Mouse (Mus musculus) CH12.LX (cell line): ENCODE measurements at regions not wholly inside any gene's neighbourhood (a gene's known extent, or its start where the extent isn't known, plus 50 kb on each side); places are given as distances from the start of the nearest gene placed in this dataset.

ENCODE experiments used
- DNase-seq: peaks from one replicate; pipeline ENCODE4 v3.0.0-alpha.2; 2013; ENCODE audit errors: extremely low read depth
- H3K27ac ChIP-seq: 2 replicates; pipeline ENCODE4 v1.5.1; 2012; ENCODE audit warnings: low read depth, mild to moderate bottlenecking, control low read depth, moderate library complexity; ENCODE audit not compliant: insufficient read depth
- H3K27me3 ChIP-seq: replicated peaks from 2 replicates; pipeline ENCODE3; 2012; ENCODE audit warnings: inconsistent platforms
- H3K36me3 ChIP-seq, 2 experiments: replicated peaks in 1 of 2; 2 replicates each; pipeline versions ENCODE3 to v1.6.1; 2012; ENCODE audit warnings: inconsistent platforms in 1 of 2, low read length in 1 of 2, mild to moderate bottlenecking in 1 of 2, mixed read lengths in 1 of 2, moderate library complexity in 1 of 2; ENCODE audit not compliant: control insufficient read depth in 1 of 2, insufficient read depth in 1 of 2
- H3K4me1 ChIP-seq, 2 experiments: 2 replicates each; pipeline ENCODE4 v1.6.1; 2012; ENCODE audit warnings: inconsistent platforms in 1 of 2, moderate library complexity in 1 of 2; ENCODE audit not compliant: insufficient read depth in 2 of 2, control insufficient read depth in 1 of 2
- H3K4me2 ChIP-seq: 2 replicates; pipeline ENCODE4 v1.6.1; 2012; ENCODE audit warnings: low read depth, mild to moderate bottlenecking, control low read depth; ENCODE audit not compliant: poor library complexity, insufficient read depth, severe bottlenecking
- H3K4me3 ChIP-seq, 3 experiments: fragments of 150-350 bp in 1 of 3; sonication (generic) in 1 of 3; replicated peaks in 1 of 3; 2 replicates each; pipeline versions ENCODE3 to v1.5.1; 2011 to 2012; ENCODE audit warnings: low read depth in 2 of 3, low read length in 2 of 3, mild to moderate bottlenecking in 2 of 3, moderate library complexity in 2 of 3, control low read depth in 1 of 3, improper control_type of control experiment in 1 of 3, inconsistent platforms in 1 of 3, mixed read lengths in 1 of 3; ENCODE audit not compliant: poor library complexity in 1 of 3
- H3K79me2 ChIP-seq: replicated peaks from 2 replicates; pipeline ENCODE4 v1.6.1; 2012; ENCODE audit warnings: mild to moderate bottlenecking, moderate library complexity; ENCODE audit not compliant: control insufficient read depth, poor library complexity, insufficient read depth, severe bottlenecking; ENCODE audit errors: extremely low read depth
- H3K9ac ChIP-seq: 2 replicates; pipeline ENCODE4 v1.6.1; 2012; ENCODE audit warnings: low read depth, mild to moderate bottlenecking, control low read depth, moderate library complexity; ENCODE audit not compliant: insufficient read depth
- H3K9me3 ChIP-seq: replicated peaks from 2 replicates; pipeline ENCODE3; 2012; ENCODE audit warnings: low read length, inconsistent platforms, mixed read lengths
- BHLHE40 ChIP-seq: IDR thresholded peaks from 2 replicates; pipeline ENCODE4 v1.6.1; 2011; ENCODE audit warnings: mild to moderate bottlenecking, low read depth, low read length, improper control_type of control experiment
- CHD2 ChIP-seq: IDR thresholded peaks from 2 replicates; pipeline ENCODE4 v1.6.1; 2011; ENCODE audit warnings: low read length, improper control_type of control experiment
- ELF1 ChIP-seq: IDR thresholded peaks from 2 replicates; pipeline ENCODE4 v1.6.1; 2014; ENCODE audit warnings: low read depth, mild to moderate bottlenecking, inconsistent platforms, low read length, improper control_type of control experiment
- EP300 ChIP-seq: IDR thresholded peaks from 2 replicates; pipeline ENCODE4 v1.6.1; 2011; ENCODE audit warnings: low read length, improper control_type of control experiment
- HCFC1 ChIP-seq: IDR thresholded peaks from 2 replicates; pipeline ENCODE4 v1.6.1; 2012; ENCODE audit warnings: low read depth, mild to moderate bottlenecking, inconsistent platforms, low read length, improper control_type of control experiment
- JUN ChIP-seq: IDR thresholded peaks from 2 replicates; pipeline ENCODE4 v1.6.1; 2011; ENCODE audit warnings: low read depth, mild to moderate bottlenecking, low read length, improper control_type of control experiment, moderate library complexity; ENCODE audit not compliant: insufficient read depth
- JUND ChIP-seq: conservative IDR thresholded peaks from 2 replicates; pipeline ENCODE4 v1.6.1; 2011; ENCODE audit warnings: low read depth, low read length, improper control_type of control experiment
- KAT2A ChIP-seq: IDR thresholded peaks from 2 replicates; pipeline ENCODE4 v1.6.1; 2012; ENCODE audit warnings: low read length, improper control_type of control experiment, inconsistent platforms; ENCODE audit not compliant: insufficient replicate concordance
- MEF2A ChIP-seq: IDR thresholded peaks from 2 replicates; pipeline ENCODE4 v1.6.1; 2014; ENCODE audit warnings: low read depth, mild to moderate bottlenecking, inconsistent platforms, low read length, improper control_type of control experiment, borderline replicate concordance
- NELFE ChIP-seq: IDR thresholded peaks from 2 replicates; pipeline ENCODE4 v1.6.1; 2011; ENCODE audit warnings: low read depth, low read length, improper control_type of control experiment
- NRF1 ChIP-seq: IDR thresholded peaks from 2 replicates; pipeline ENCODE4 v1.6.1; 2014; ENCODE audit warnings: low read depth, mild to moderate bottlenecking, inconsistent platforms, low read length, improper control_type of control experiment, moderate library complexity
- PAX5 ChIP-seq: IDR thresholded peaks from 2 replicates; pipeline ENCODE4 v1.6.1; 2012; ENCODE audit warnings: low read length, inconsistent platforms, mixed read lengths
- POLR2A ChIP-seq: IDR thresholded peaks from 2 replicates; pipeline ENCODE4 v1.6.1; 2011; ENCODE audit warnings: low read depth, mild to moderate bottlenecking, improper control_type of control experiment, low read length
- SIN3A ChIP-seq: IDR thresholded peaks from 2 replicates; pipeline ENCODE4 v1.6.1; 2012; ENCODE audit warnings: low read length, improper control_type of control experiment, inconsistent platforms
- UBTF ChIP-seq: IDR thresholded peaks from 2 replicates; pipeline ENCODE4 v1.6.1; 2012; ENCODE audit warnings: low read depth, mild to moderate bottlenecking, inconsistent platforms, low read length, improper control_type of control experiment, moderate library complexity
- USF1 ChIP-seq: IDR thresholded peaks from 2 replicates; pipeline ENCODE4 v1.6.1; 2014; ENCODE audit warnings: low read depth, mild to moderate bottlenecking, inconsistent platforms, low read length, improper control_type of control experiment
- ZMIZ1 ChIP-seq: IDR thresholded peaks from 2 replicates; pipeline ENCODE4 v1.6.1; 2012; ENCODE audit warnings: low read depth, mild to moderate bottlenecking, inconsistent platforms, low read length, improper control_type of control experiment
- dilution Hi-C: fragments of 300-500 bp; cut with MboI; formaldehyde crosslinking; loops from 2 replicates; pipeline ENCODE4 v1.14.3; 2020; ENCODE audit warnings: low sequenced_read_pairs; ENCODE audit not compliant: extremely low pct_unique_long_range_greater_than_20kb, extremely low pct_ligation_motif_present
- in situ Hi-C: fragments of 300-500 bp; cut with MboI; formaldehyde crosslinking; loops from 3 replicates; pipeline ENCODE4 v1.14.3; 2019; ENCODE audit warnings: low sequenced_read_pairs, low pct_ligation_motif_present, low pct_unique_long_range_greater_than_20kb, mixed read lengths

DNA sequence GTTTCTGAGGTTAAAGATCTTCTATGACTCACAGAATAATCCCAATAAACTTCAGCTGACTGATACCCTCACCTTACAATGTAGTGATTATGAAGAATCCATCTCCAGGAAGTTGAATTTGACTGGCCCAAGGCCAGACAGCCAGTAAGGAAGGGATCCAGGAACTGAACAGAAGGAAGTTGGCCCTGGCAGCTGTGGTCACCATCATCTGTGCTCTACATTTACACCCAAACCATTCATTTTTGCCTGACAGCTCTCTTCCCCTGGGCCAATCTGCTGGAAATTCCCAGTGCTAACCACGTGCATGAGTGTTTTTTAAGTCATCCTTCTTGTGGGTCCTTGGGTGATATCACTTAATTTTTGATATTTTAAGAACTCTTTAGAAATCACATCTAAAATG is 577.4 kb upstream of the Nrp1 start:
- Histone ChIP-seq H3K4me1 (peaks cover 2 to 44% of the 10 kb centered on the region in 2 experiments; a peak in 3 of 4 replicates), H3K4me2 (no peak overlapping the region), H3K36me3 (no peaks in the 10 kb centered on the region), H3K4me3 (no peak overlapping the region), H3K27me3 (no peaks in the 10 kb centered on the region), H3K79me2 (no peaks in the 10 kb centered on the region), H3K9ac (no peak overlapping the region), H3K9me3 (no peaks in the 10 kb centered on the region), H3K27ac (no peak overlapping the region)
- dilution Hi-C loops = no loop called here
- in situ Hi-C loops = no loop called here
- no peak for TF ChIP-seq POLR2A
- no peak for TF ChIP-seq EP300
- no peak for TF ChIP-seq ZMIZ1
- no peak for TF ChIP-seq CHD2
- no peak for TF ChIP-seq KAT2A
- TF ChIP-seq JUN = no peak
- no peak for TF ChIP-seq SIN3A
- DNase-seq = no peak

DNA sequence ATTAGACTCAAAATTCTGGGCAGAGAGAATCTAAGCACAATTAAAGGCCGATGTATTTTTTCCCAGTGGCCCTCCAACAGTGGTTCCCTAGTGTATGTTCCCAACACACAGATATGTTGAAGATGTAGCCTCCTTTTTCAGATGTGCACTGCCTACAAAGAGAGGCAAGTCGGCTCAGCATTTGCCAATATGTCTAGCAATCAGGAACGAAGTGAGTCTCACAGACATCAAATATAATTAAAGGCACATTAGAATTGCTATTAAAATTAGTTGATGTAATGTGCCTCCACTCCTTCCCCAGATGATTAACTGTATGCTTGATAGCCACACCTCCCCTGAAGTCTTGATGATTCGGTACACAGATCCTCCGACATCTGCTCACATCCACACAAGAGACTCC is 565.8 kb upstream of the Nrp1 start:
- H3K27me3 ChIP-seq = no peaks in the 10 kb centered on the region
- DNase-seq = no peak
- no peak overlapping the region for H3K9ac ChIP-seq
- no peak overlapping the region for H3K4me2 ChIP-seq
- no peak overlapping the region for H3K4me3 ChIP-seq
- H3K9me3 ChIP-seq = no peaks in the 10 kb centered on the region
- TF ChIP-seq PAX5 (no peak), HCFC1 (no peak), ELF1 (no peak), NRF1 (no peak), JUND (no peak), BHLHE40 (no peak), EP300 (no peak), MEF2A (no peak), NELFE (no peak), UBTF (no peak), USF1 (no peak)
- TF ChIP-seq, all 38 proteins: peak for 0
- H3K4me1 ChIP-seq = no peaks in the 10 kb centered on the region
- H3K36me3 ChIP-seq = no peaks in the 10 kb centered on the region
- in situ Hi-C loops (no loop called here), dilution Hi-C loops (no loop called here)
- H3K79me2 ChIP-seq = no peaks in the 10 kb centered on the region
- no peak overlapping the region for H3K27ac ChIP-seq
